Mouse (Mus musculus): Measurements from ENCODE around the gene Hsd17b6.

- no peak for TF ChIP-seq CTCF (IDR thresholded peaks at IDR 0.05; ENCODE audit: low read depth, low read length)
- TF ChIP-seq POLR2A (IDR thresholded peaks at IDR 0.05; ENCODE audit: borderline replicate concordance, low read depth, low read length) = no peak
Measured at GRCm38 (mm10) chr10:128043041-128043835, 35.8 kb upstream of the Hsd17b6 start.

Measured in bone marrow macrophage, adult 2 months (primary cell).